Mouse (Mus musculus) thymus, adult 2 months (tissue): ENCODE results near the gene Wdr5. TPM values are rescaled to one million over a fixed set of nuclear protein-coding genes. Genes with fewer than 3 reads are reported as not detected.

ENCODE experiments used
- DNase-seq: peaks from one replicate; pipeline ENCODE4 v3.0.0; 2021
- H3K27ac ChIP-seq: fragments of 200-500 bp; 2 replicates; pipeline ENCODE4 v1.5.1; 2012; ENCODE audit warnings: low read length, control low read depth; ENCODE audit not compliant: control insufficient read depth, insufficient read depth
- H3K27me3 ChIP-seq: fragments of 200-500 bp; 2 replicates; pipeline ENCODE4 v1.6.1; 2012; ENCODE audit warnings: mild to moderate bottlenecking, low read length, moderate library complexity, mixed read lengths; ENCODE audit not compliant: control insufficient read depth, insufficient read depth
- H3K36me3 ChIP-seq: fragments of 200-500 bp; 2 replicates; pipeline ENCODE4 v1.6.1; 2012; ENCODE audit warnings: mild to moderate bottlenecking, low read length, moderate library complexity; ENCODE audit not compliant: control insufficient read depth, insufficient read depth
- H3K4me1 ChIP-seq: fragments of 200-500 bp; replicated peaks from 2 replicates; pipeline ENCODE4 v1.6.1; 2012; ENCODE audit warnings: low read length; ENCODE audit not compliant: control insufficient read depth, insufficient read depth
- H3K4me3 ChIP-seq: fragments of 200-500 bp; 2 replicates; pipeline ENCODE4 v1.5.1; 2012; ENCODE audit warnings: mild to moderate bottlenecking, low read length, control low read depth, moderate library complexity; ENCODE audit not compliant: control insufficient read depth, insufficient read depth
- CTCF ChIP-seq: fragments of 200-500 bp; IDR thresholded peaks from 2 replicates; pipeline ENCODE4 v1.5.1; 2012; ENCODE audit warnings: mild to moderate bottlenecking, control low read depth, low read length, moderate library complexity, borderline replicate concordance; ENCODE audit not compliant: control insufficient read depth, poor library complexity, insufficient read depth; ENCODE audit errors: extremely low read depth
- POLR2A ChIP-seq: fragments of 200-500 bp; IDR thresholded peaks from 2 replicates; pipeline ENCODE4 v1.6.1; 2012; ENCODE audit warnings: mild to moderate bottlenecking, low read length, control low read depth, moderate library complexity; ENCODE audit not compliant: control insufficient read depth, poor library complexity, insufficient read depth; ENCODE audit errors: extremely low read depth
- WGBS: fragments of 180-500 bp; shearing (Covaris S2); methylation state at CpG from one replicate; pipeline ENCODE4 v1.1.7; 2018; 5-methylcytosine and 5-hydroxymethylcytosine counted together
- polyA plus RNA-seq: library from polyadenylated mRNA; depleted of rRNA; stranded (reverse); fragments of >200 nt; gene quantifications from 2 replicates; pipeline ENCODE4 v1.2.3, GENCODE M21; 2012

The Wdr5 gene
- polyA plus RNA-seq, 1 experiment: 42.9 TPM

DNA sequence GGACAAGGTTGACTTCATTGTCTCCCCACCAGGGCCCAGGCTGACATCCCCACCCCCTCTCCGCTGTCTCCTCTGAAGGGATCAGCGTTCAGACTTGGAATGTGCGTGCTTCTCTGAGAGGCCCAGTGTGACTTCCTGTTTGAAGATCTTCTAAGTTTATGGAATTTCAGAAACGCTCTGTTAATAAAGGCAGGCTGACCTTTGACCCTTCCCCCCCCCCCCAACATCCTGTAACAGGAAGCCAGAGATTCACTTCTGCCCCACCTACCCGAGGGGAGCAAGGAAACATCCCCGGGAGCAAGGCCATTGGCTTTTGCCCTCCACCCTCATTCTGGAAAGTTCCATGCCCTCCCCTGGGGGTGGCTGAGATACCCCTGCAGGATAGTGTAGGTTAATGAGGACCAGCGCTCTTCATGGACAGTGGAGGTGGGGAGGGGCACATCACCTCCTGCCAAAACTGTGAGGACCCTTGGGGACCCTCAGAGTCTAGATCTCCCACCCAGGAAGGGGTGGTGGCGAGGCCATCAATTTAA is 57.4 kb downstream of the Wdr5 start:
- Histone ChIP-seq H3K27me3 (no peaks in the 10 kb centered on the region), H3K4me3 (no peak overlapping the region), H3K4me1 (no peaks in the 10 kb centered on the region), H3K27ac (no peak overlapping the region), H3K36me3 (no peaks in the 10 kb centered on the region)
- DNase-seq: no peak
- 85% methylated on average over 8 of the region's 8 CpGs for WGBS
- TF ChIP-seq POLR2A (no peak), CTCF (no peak)

- Histone ChIP-seq H3K36me3 (no peaks in the 10 kb centered on the region), H3K27ac (no peak overlapping the region), H3K4me3 (no peak overlapping the region), H3K4me1 (no peaks in the 10 kb centered on the region), H3K27me3 (no peaks in the 10 kb centered on the region)
- TF ChIP-seq CTCF: no peak
- TF ChIP-seq POLR2A: no peak
- no peak for DNase-seq
- 87% methylated on average over 18 of the region's 18 CpGs for WGBS
Measured at GRCm38 (mm10) chr2:27572928-27573627, 58.1 kb downstream of the Wdr5 start.

DNA sequence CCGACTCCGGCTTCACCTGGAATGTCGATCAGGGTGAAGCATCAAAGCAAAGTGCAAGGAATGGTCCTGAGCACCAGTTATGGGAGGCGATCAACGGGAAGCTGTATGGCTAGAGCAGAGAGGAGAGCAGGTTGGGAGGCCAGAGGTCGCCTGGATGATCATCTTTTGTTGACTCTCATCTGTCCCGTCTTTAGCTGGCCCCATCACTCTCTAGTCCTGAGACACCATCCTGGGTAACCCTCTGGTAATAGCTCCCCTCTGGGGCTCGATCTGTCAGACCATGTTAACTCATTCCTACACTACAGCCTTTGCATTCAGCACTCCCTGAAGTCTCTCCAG is 58.6 kb downstream of the Wdr5 start:
- no peaks in the 10 kb centered on the region for H3K4me1 ChIP-seq
- TF ChIP-seq POLR2A: no peak
- no peak for TF ChIP-seq CTCF
- H3K36me3 ChIP-seq: no peaks in the 10 kb centered on the region
- WGBS: 93% methylated on average over 8 of the region's 8 CpGs
- DNase-seq: no peak
- no peak overlapping the region for H3K4me3 ChIP-seq
- no peaks in the 10 kb centered on the region for H3K27me3 ChIP-seq
- no peak overlapping the region for H3K27ac ChIP-seq

- Histone ChIP-seq H3K4me3 (no peak overlapping the region), H3K27ac (no peak overlapping the region), H3K36me3 (no peaks in the 10 kb centered on the region), H3K4me1 (no peaks in the 10 kb centered on the region), H3K27me3 (no peaks in the 10 kb centered on the region)
- WGBS: 98% methylated on average over 4 of the region's 4 CpGs
- DNase-seq: no peak
- no peak for TF ChIP-seq POLR2A
- no peak for TF ChIP-seq CTCF
Measured at GRCm38 (mm10) chr2:27576416-27576815, 61.5 kb downstream of the Wdr5 start.

DNA sequence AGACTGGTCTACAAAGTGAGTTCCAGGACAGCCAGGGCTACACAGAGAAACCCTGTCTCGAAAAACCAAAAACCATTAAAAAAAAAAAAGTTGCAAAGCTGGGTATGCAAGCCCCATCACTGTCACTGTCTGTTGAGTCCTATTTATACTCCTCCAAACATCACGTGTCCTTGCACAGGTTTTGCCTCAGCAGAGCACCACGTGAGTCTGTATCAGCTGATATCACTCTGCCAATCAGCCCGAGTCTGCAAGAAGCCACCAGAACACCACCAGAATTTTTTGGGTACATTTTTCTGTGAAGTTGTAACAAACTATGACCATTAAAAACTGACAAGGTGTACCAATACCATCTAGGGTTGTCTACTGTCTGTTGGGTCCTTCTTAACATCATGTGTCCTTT is 63.6 kb downstream of the Wdr5 start:
- no peaks in the 10 kb centered on the region for H3K27me3 ChIP-seq
- no peak overlapping the region for H3K27ac ChIP-seq
- no peak for DNase-seq
- TF ChIP-seq POLR2A (no peak), CTCF (no peak)
- 93% methylated on average over 4 of the region's 4 CpGs for WGBS
- H3K4me1 ChIP-seq: no peaks in the 10 kb centered on the region
- no peak overlapping the region for H3K4me3 ChIP-seq
- H3K36me3 ChIP-seq: no peaks in the 10 kb centered on the region

GRCm38 (mm10) chr2:27582112-27582511 is 67.2 kb downstream of the Wdr5 start:
- Histone ChIP-seq H3K36me3 (no peaks in the 10 kb centered on the region), H3K4me1 (no peaks in the 10 kb centered on the region), H3K27me3 (no peaks in the 10 kb centered on the region), H3K27ac (no peak overlapping the region), H3K4me3 (no peak overlapping the region)
- TF ChIP-seq CTCF: no peak
- no peak for TF ChIP-seq POLR2A
- DNase-seq: no peak
- WGBS: 88% methylated on average over 11 of the region's 11 CpGs

DNA sequence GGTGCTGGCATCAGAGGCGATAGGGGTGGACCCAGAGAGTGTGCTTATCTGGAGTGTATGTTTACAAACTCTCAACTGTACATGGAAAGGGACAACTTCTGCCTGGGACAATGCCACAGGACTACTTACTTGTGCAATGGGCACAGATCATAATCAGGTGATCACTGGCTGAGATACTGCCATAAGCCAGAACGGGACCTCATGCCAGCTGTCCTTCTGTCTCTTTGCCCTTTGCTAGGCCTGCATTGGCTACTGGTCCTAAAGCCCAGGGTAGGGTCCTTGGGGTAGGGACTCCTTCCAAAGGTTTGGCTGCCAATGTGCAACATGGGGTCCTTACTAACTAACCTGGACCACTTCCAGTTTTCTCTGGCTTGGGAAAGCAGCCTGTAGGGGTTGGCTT is 68.1 kb downstream of the Wdr5 start:
- H3K4me3 ChIP-seq: no peak overlapping the region
- no peak for DNase-seq
- H3K27ac ChIP-seq: no peak overlapping the region
- no peaks in the 10 kb centered on the region for H3K4me1 ChIP-seq
- 93% methylated on average over 2 of the region's 2 CpGs for WGBS
- H3K27me3 ChIP-seq: no peaks in the 10 kb centered on the region
- TF ChIP-seq CTCF: no peak
- no peak for TF ChIP-seq POLR2A
- H3K36me3 ChIP-seq: no peaks in the 10 kb centered on the region
